Mouse (Mus musculus) forebrain, embryonic 13.5 days (tissue): ENCODE measurements around the gene Tysnd1. TPM values are rescaled to one million over a fixed set of nuclear protein-coding genes. Genes with fewer than 3 reads are reported as not detected.

Source experiments
- ATAC-seq: fragments of 200-750 bp; cut with Nextera tagmentation; 2 replicates; pipeline ENCODE4 v1.8.0; 2017
- H3K27ac ChIP-seq: fragments of 300-500 bp; sonication (generic); 2 replicates; pipeline ENCODE4 v1.5.1; 2015; ENCODE audit warnings: inconsistent platforms, mild to moderate bottlenecking, moderate library complexity
- H3K27me3 ChIP-seq: fragments of 300-500 bp; sonication (generic); 2 replicates; pipeline ENCODE4 v1.6.1; 2015; ENCODE audit warnings: mild to moderate bottlenecking, inconsistent platforms
- H3K36me3 ChIP-seq: fragments of 300-500 bp; sonication (generic); 2 replicates; pipeline ENCODE4 v1.6.1; 2015; ENCODE audit warnings: mild to moderate bottlenecking, inconsistent platforms; ENCODE audit not compliant: poor library complexity, severe bottlenecking
- H3K4me1 ChIP-seq: fragments of 300-500 bp; sonication (generic); 2 replicates; pipeline ENCODE4 v1.6.1; 2015; ENCODE audit warnings: inconsistent platforms
- H3K4me2 ChIP-seq: fragments of 300-500 bp; sonication (generic); 2 replicates; pipeline ENCODE4 v1.6.1; 2015; ENCODE audit warnings: inconsistent platforms, mild to moderate bottlenecking, moderate library complexity
- H3K4me3 ChIP-seq: fragments of 300-500 bp; sonication (generic); 2 replicates; pipeline ENCODE4 v1.5.1; 2015; ENCODE audit warnings: mild to moderate bottlenecking, inconsistent platforms
- H3K9ac ChIP-seq: fragments of 300-500 bp; sonication (generic); 2 replicates; pipeline ENCODE4 v1.6.1; 2015; ENCODE audit warnings: mild to moderate bottlenecking, inconsistent platforms
- H3K9me3 ChIP-seq: fragments of 300-500 bp; sonication (generic); replicated peaks from 2 replicates; pipeline ENCODE4 v1.6.1; 2016; ENCODE audit warnings: inconsistent platforms
- WGBS: fragments of 180-500 bp; shearing (Covaris S2); methylation state at CpG from one replicate; pipeline ENCODE4 v1.1.7; 2015; 5-methylcytosine and 5-hydroxymethylcytosine counted together
- polyA plus RNA-seq: library from polyadenylated mRNA; unstranded; fragments of >200 nt; fragmentation: Nextera tagmentation; extraction: Ambion mirVana; gene quantifications from 2 replicates; pipeline ENCODE4 v1.2.1, GENCODE M21; 2015

The Tysnd1 gene
- polyA plus RNA-seq, 1 experiment from 2014 or later, result 18.4 TPM

- peak overlapping the region; percentile 100 for H3K4me2 ChIP-seq
- H3K27ac ChIP-seq, result peak overlapping the region; percentile 45; the same call in 1 of the 2 replicates
- H3K36me3 ChIP-seq, result peaks cover 36% of the 10 kb centered on the region
- H3K9me3 ChIP-seq, result no peaks in the 10 kb centered on the region
- under 1% methylated on average over 98 of the region's 111 CpGs for WGBS
- peaks cover 23% of the 10 kb centered on the region for H3K4me1 ChIP-seq
- peak overlapping the region; percentile 79 for H3K9ac ChIP-seq
- peak overlapping the region; percentile 99 for H3K4me3 ChIP-seq
- peak; percentile 2; the same call in 1 of the 2 replicates for ATAC-seq
- no peaks in the 10 kb centered on the region for H3K27me3 ChIP-seq
Measured at GRCm38 (mm10) chr10:61695703-61696559, 617 bp downstream of the Tysnd1 start.

- H3K9me3 ChIP-seq, result no peaks in the 10 kb centered on the region
- no peak overlapping the region for H3K27ac ChIP-seq
- H3K36me3 ChIP-seq, result peaks cover 34% of the 10 kb centered on the region
- H3K9ac ChIP-seq, result peak overlapping the region; percentile 79
- peak overlapping the region; percentile 99 for H3K4me3 ChIP-seq
- ATAC-seq, result no peak
- H3K4me1 ChIP-seq, result peaks cover 23% of the 10 kb centered on the region
- H3K27me3 ChIP-seq, result no peaks in the 10 kb centered on the region
- 13% methylated on average over 18 of the region's 19 CpGs for WGBS
- peak overlapping the region; percentile 100 for H3K4me2 ChIP-seq
Measured at GRCm38 (mm10) chr10:61696560-61696823, 1.2 kb downstream of the Tysnd1 start.

- H3K27me3 ChIP-seq, result no peaks in the 10 kb centered on the region
- peak overlapping the region; percentile 100 for H3K4me2 ChIP-seq
- WGBS, result 92% methylated on average over 2 of the region's 2 CpGs
- H3K4me3 ChIP-seq, result peak overlapping the region; percentile 99
- peaks cover 23% of the 10 kb centered on the region for H3K4me1 ChIP-seq
- ATAC-seq, result no peak
- H3K27ac ChIP-seq, result no peak overlapping the region
- peak overlapping the region; percentile 79; the same call in 1 of the 2 replicates for H3K9ac ChIP-seq
- no peaks in the 10 kb centered on the region for H3K9me3 ChIP-seq
- peaks cover 34% of the 10 kb centered on the region for H3K36me3 ChIP-seq
Measured at GRCm38 (mm10) chr10:61697028-61697427, 1.7 kb downstream of the Tysnd1 start.

GRCm38 (mm10) chr10:61704663-61705062 is 9.3 kb downstream of the Tysnd1 start:
- no peaks in the 10 kb centered on the region for H3K9me3 ChIP-seq
- H3K4me2 ChIP-seq, result no peak overlapping the region
- no peak overlapping the region for H3K4me3 ChIP-seq
- H3K27ac ChIP-seq, result no peak overlapping the region
- peaks cover 32% of the 10 kb centered on the region for H3K36me3 ChIP-seq
- 78% methylated on average over 4 of the region's 4 CpGs for WGBS
- H3K4me1 ChIP-seq, result no peaks in the 10 kb centered on the region
- no peak overlapping the region for H3K9ac ChIP-seq
- ATAC-seq, result no peak
- H3K27me3 ChIP-seq, result no peaks in the 10 kb centered on the region

GRCm38 (mm10) chr10:61706412-61707375 is 11.4 kb downstream of the Tysnd1 start:
- Histone ChIP-seq H3K4me2 (no peak overlapping the region), H3K4me3 (no peak overlapping the region), H3K9me3 (no peaks in the 10 kb centered on the region), H3K36me3 (peaks cover 26% of the 10 kb centered on the region), H3K27ac (no peak overlapping the region), H3K9ac (no peak overlapping the region), H3K4me1 (no peaks in the 10 kb centered on the region), H3K27me3 (no peaks in the 10 kb centered on the region)
- no peak for ATAC-seq
- WGBS, result 73% methylated on average over 6 of the region's 6 CpGs

GRCm38 (mm10) chr10:61713601-61714000 is 18.3 kb downstream of the Tysnd1 start:
- Histone ChIP-seq H3K27ac (no peak overlapping the region), H3K9me3 (no peaks in the 10 kb centered on the region), H3K4me3 (no peak overlapping the region), H3K27me3 (peaks cover 10% of the 10 kb centered on the region), H3K36me3 (no peaks in the 10 kb centered on the region), H3K9ac (no peak overlapping the region), H3K4me2 (no peak overlapping the region), H3K4me1 (peaks cover 9% of the 10 kb centered on the region)
- no peak for ATAC-seq
- 77% methylated on average over 3 of the region's 3 CpGs for WGBS

- ATAC-seq, result no peak
- H3K9ac ChIP-seq, result no peak overlapping the region
- H3K4me1 ChIP-seq, result peaks cover 9% of the 10 kb centered on the region
- 88% methylated on average over 4 of the region's 4 CpGs for WGBS
- H3K27ac ChIP-seq, result no peak overlapping the region
- H3K36me3 ChIP-seq, result no peaks in the 10 kb centered on the region
- no peaks in the 10 kb centered on the region for H3K9me3 ChIP-seq
- no peak overlapping the region for H3K4me3 ChIP-seq
- H3K4me2 ChIP-seq, result no peak overlapping the region
- peaks cover 10% of the 10 kb centered on the region for H3K27me3 ChIP-seq
Measured at GRCm38 (mm10) chr10:61714146-61714545, 18.8 kb downstream of the Tysnd1 start.

- Histone ChIP-seq H3K27ac (no peak within 1 kb of the TSS), H3K27me3 (peaks cover 10% of the 10 kb centered on the region), H3K9me3 (no peaks in the 10 kb centered on the region), H3K9ac (peak within 1 kb of the TSS; percentile 60), H3K36me3 (no peaks in the 10 kb centered on the region), H3K4me3 (peak within 1 kb of the TSS; percentile 47), H3K4me1 (peaks cover 9% of the 10 kb centered on the region), H3K4me2 (peak within 1 kb of the TSS; percentile 81)
- ATAC-seq, result peak; percentile 70
- WGBS, result 15% methylated on average over 32 of the region's 36 CpGs
Measured at GRCm38 (mm10) chr10:61714771-61715461, 19.6 kb downstream of the Tysnd1 start, which contains the start of gene Aifm2. TSS of gene Aifm2 (plus strand) at chr10:61715263.

- peaks cover 9% of the 10 kb centered on the region for H3K4me1 ChIP-seq
- H3K27me3 ChIP-seq, result peaks cover 10% of the 10 kb centered on the region
- no peak for ATAC-seq
- no peak overlapping the region for H3K27ac ChIP-seq
- H3K9me3 ChIP-seq, result no peaks in the 10 kb centered on the region
- 3% methylated on average over 11 of the region's 11 CpGs for WGBS
- H3K4me3 ChIP-seq, result peak overlapping the region; percentile 47
- peak overlapping the region; percentile 81 for H3K4me2 ChIP-seq
- no peaks in the 10 kb centered on the region for H3K36me3 ChIP-seq
- peak overlapping the region; percentile 60 for H3K9ac ChIP-seq
Measured at GRCm38 (mm10) chr10:61715462-61715837, 20.1 kb downstream of the Tysnd1 start.

- Histone ChIP-seq H3K27me3 (peaks cover 10% of the 10 kb centered on the region), H3K36me3 (no peaks in the 10 kb centered on the region), H3K4me3 (peak overlapping the region; percentile 47; the same call in 1 of the 2 replicates), H3K4me1 (peaks cover 9% of the 10 kb centered on the region), H3K9ac (no peak overlapping the region), H3K27ac (no peak overlapping the region), H3K9me3 (no peaks in the 10 kb centered on the region), H3K4me2 (peak overlapping the region; percentile 81)
- 74% methylated on average over 7 of the region's 7 CpGs for WGBS
- ATAC-seq, result no peak
Measured at GRCm38 (mm10) chr10:61715996-61716864, 20.9 kb downstream of the Tysnd1 start.
